Mouse (Mus musculus) liver, postnatal 0 days (tissue): ENCODE measurements around the gene Timm8a2.

ENCODE experiments used
- CTCF ChIP-seq: sonication (generic); IDR thresholded peaks from 2 replicates; pipeline ENCODE4 v1.5.1; 2016; ENCODE audit warnings: antibody characterized with exemption, low read depth
- EP300 ChIP-seq: IDR thresholded peaks from 2 replicates; pipeline ENCODE4 v1.6.1; 2016; ENCODE audit warnings: antibody characterized with exemption, low read depth, mild to moderate bottlenecking

- TF ChIP-seq CTCF, result peak; percentile 79
- TF ChIP-seq EP300, result no peak
These were observed 45.0 kb downstream of the Timm8a2 start for GRCm38 (mm10) chr14:122079428-122079827.
